Mouse (Mus musculus) cerebellum, adult 18-20 months (tissue): Measurements from ENCODE around the gene Nsd2.
A peak's percentile ranks its signal among the peaks of the same experiment; 100 is the strongest.
"Not testable (repeated sequence)": the region's sequence is repeated elsewhere in the genome, so short reads cannot be mapped to it uniquely, and the experiment has no call there.

ENCODE experiments used
- DNase-seq, 2 experiments: peaks; one replicate each; pipeline ENCODE4 v3.0.0; 2021

Gene Nsd2

GRCm38 (mm10) chr5:33934877-33935276, 114.4 kb downstream of the Nsd2 start:
- no peak for DNase-seq

- no peak for DNase-seq
Observed at GRCm38 (mm10) chr5:33935700-33936111, 115.2 kb downstream of the Nsd2 start.

GRCm38 (mm10) chr5:33936120-33936707, 115.7 kb downstream of the Nsd2 start, which contains the start of gene Nelfa:
Gene Nelfa (minus strand): TSS chr5:33936413.
- peak; percentile 98 to 99 for DNase-seq

- DNase-seq: no peak
Observed at GRCm38 (mm10) chr5:33937230-33937629, 116.7 kb downstream of the Nsd2 start.

GRCm38 (mm10) chr5:33938448-33938847, 117.9 kb downstream of the Nsd2 start:
- DNase-seq: no peak

GRCm38 (mm10) chr5:33947035-33947434, 126.5 kb downstream of the Nsd2 start:
- not testable (repeated sequence) for DNase-seq
